In genomic region chr5:115476107-115476727, GRCm38 (mm10) we compare ENCODE assay signal across 9 mouse cellular contexts. TPM values are rescaled to one million over a fixed set of nuclear protein-coding genes. Genes with fewer than 3 reads are reported as not detected.
A peak's percentile ranks its signal among the peaks of the same experiment; 100 is the strongest.
DNase-seq lines count a peak whose midpoint lies in the region; ATAC-seq lines count a peak whose summit lies in the region.
"Had no signal": no experiment of that assay in that cellular context is flagged by ENCODE, and none has a peak within 500 bp of the region (broad histone marks: within the 10 kb centered on the region; RNA-seq: fewer than 3 reads in every experiment).

No protein-coding gene starts in this region.

- H3K4me1 ChIP-seq in kidney, embryonic 16.5 days (ENCODE audit: insufficient read depth, low read length): peaks cover 12% of the 10 kb centered on the region
- 0 out of 2 replicates have a peak, but pooled peaks cover 4% of the 10 kb centered on the region for H3K4me1 ChIP-seq in embryonic facial prominence, embryonic 12.5 days
- peaks cover 8% of the 10 kb centered on the region for H3K4me1 ChIP-seq in hindbrain, embryonic 16.5 days (ENCODE audit: control insufficient read depth, insufficient read depth, low read depth, low read length)
- H3K4me1 ChIP-seq in midbrain, embryonic 16.5 days (ENCODE audit: control insufficient read depth, insufficient read depth, low read length): peaks cover 11% of the 10 kb centered on the region; the same call in 1 of the 2 replicates

- H3K4me2 ChIP-seq in kidney, embryonic 16.5 days (replicated peaks; ENCODE audit: low read depth, low read length): peak overlapping the region; percentile 51
- peak overlapping the region; percentile 55 for H3K4me2 ChIP-seq in embryonic facial prominence, embryonic 12.5 days (replicated peaks)
- H3K4me2 ChIP-seq in hindbrain, embryonic 16.5 days (ENCODE audit: low read length): peak overlapping the region; percentile 69
- peak overlapping the region; percentile 56 for H3K4me2 ChIP-seq in midbrain, embryonic 16.5 days (ENCODE audit: low read length)

- peak overlapping the region; percentile 40; the same call in 1 of the 2 replicates for H3K27ac ChIP-seq in kidney, embryonic 16.5 days (ENCODE audit: low read length)
- H3K27ac ChIP-seq in embryonic facial prominence, embryonic 12.5 days: peak overlapping the region; percentile 7; the same call in 1 of the 2 replicates
- H3K27ac ChIP-seq in hindbrain, embryonic 16.5 days (ENCODE audit: low read depth, low read length): no peak overlapping the region
- H3K27ac ChIP-seq in midbrain, embryonic 16.5 days (ENCODE audit: low read length): peak overlapping the region; percentile 62

- peak overlapping the region; percentile 41 for H3K4me3 ChIP-seq in kidney, embryonic 16.5 days (ENCODE audit: low read length)
- H3K4me3 ChIP-seq in embryonic facial prominence, embryonic 12.5 days: peak overlapping the region; percentile 34
- peak overlapping the region; percentile 46 for H3K4me3 ChIP-seq in hindbrain, embryonic 16.5 days (ENCODE audit: low read length)
- peak overlapping the region; percentile 42 for H3K4me3 ChIP-seq in midbrain, embryonic 16.5 days (ENCODE audit: low read depth, low read length)

- ATAC-seq in kidney, embryonic 16.5 days (ENCODE audit: low FRiP score, low TSS enrichment): peak; percentile 29
- peak; percentile 38; the same call in 1 of the 2 replicates for ATAC-seq in embryonic facial prominence, embryonic 12.5 days (ENCODE audit: insufficient number of reproducible peaks, insufficient read depth, low FRiP score, low TSS enrichment)
- ATAC-seq in hindbrain, embryonic 16.5 days: peak; percentile 51
- ATAC-seq in midbrain, embryonic 16.5 days: peak; percentile 44; the same call in 1 of the 2 replicates
- ATAC-seq in megakaryocyte progenitor cell, adult 5-6 weeks (replicated peaks; ENCODE audit: poor library complexity): no peak

- no peaks in the 10 kb centered on the region for H3K27me3 ChIP-seq in kidney, embryonic 16.5 days (ENCODE audit: insufficient read depth, low read length)
- H3K27me3 ChIP-seq in embryonic facial prominence, embryonic 12.5 days: peaks cover 11% of the 10 kb centered on the region
- H3K27me3 ChIP-seq in hindbrain, embryonic 16.5 days (replicated peaks; ENCODE audit: control insufficient read depth, insufficient read depth, low read length): no peaks in the 10 kb centered on the region
- no peaks in the 10 kb centered on the region for H3K27me3 ChIP-seq in midbrain, embryonic 16.5 days (ENCODE audit: control insufficient read depth, insufficient read depth, low read depth, low read length)

- H3K36me3 ChIP-seq in kidney, embryonic 16.5 days (ENCODE audit: insufficient read depth, low read length): peaks cover 4% of the 10 kb centered on the region; the same call in 1 of the 2 replicates
- no peaks in the 10 kb centered on the region for H3K36me3 ChIP-seq in embryonic facial prominence, embryonic 12.5 days
- H3K36me3 ChIP-seq in hindbrain, embryonic 16.5 days (ENCODE audit: control insufficient read depth, insufficient read depth, low read length): no peaks in the 10 kb centered on the region
- H3K36me3 ChIP-seq in midbrain, embryonic 16.5 days (ENCODE audit: control insufficient read depth, insufficient read depth, low read length): no peaks in the 10 kb centered on the region

- no peak for DNase-seq in kidney, postnatal 4 days
- no peak for DNase-seq in urinary bladder, postnatal 14 days (ENCODE audit: low spot score)
- no peak for DNase-seq in left cerebral cortex, adult 11 months (ENCODE audit: low spot score)

- WGBS in kidney, embryonic 16.5 days: 34% methylated on average over 12 of the region's 12 CpGs
- 33% methylated on average over 12 of the region's 12 CpGs for WGBS in embryonic facial prominence, embryonic 12.5 days
- 34% methylated on average over 12 of the region's 12 CpGs for WGBS in hindbrain, embryonic 16.5 days
- 33% methylated on average over 12 of the region's 12 CpGs for WGBS in midbrain, embryonic 16.5 days

- H3K9me3 ChIP-seq in kidney, embryonic 16.5 days (ENCODE audit: low read length): no peaks in the 10 kb centered on the region
- H3K9me3 ChIP-seq in embryonic facial prominence, embryonic 12.5 days: no peaks in the 10 kb centered on the region
- no peaks in the 10 kb centered on the region for H3K9me3 ChIP-seq in hindbrain, embryonic 16.5 days (ENCODE audit: control insufficient read depth, low read length)
- no peaks in the 10 kb centered on the region for H3K9me3 ChIP-seq in midbrain, embryonic 16.5 days (replicated peaks; ENCODE audit: control insufficient read depth, low read length, poor library complexity, severe bottlenecking)

- peak overlapping the region; percentile 24 for H3K9ac ChIP-seq in kidney, embryonic 16.5 days (replicated peaks; ENCODE audit: low read length)
- peak overlapping the region; percentile 36; the same call in 1 of the 2 replicates for H3K9ac ChIP-seq in embryonic facial prominence, embryonic 12.5 days
- H3K9ac ChIP-seq in hindbrain, embryonic 16.5 days (ENCODE audit: low read depth, low read length): peak overlapping the region; percentile 66
- peak overlapping the region; percentile 55 for H3K9ac ChIP-seq in midbrain, embryonic 16.5 days (ENCODE audit: low read depth, low read length)

RNA-seq across cellular contexts. Expression of gene Sirt4, which starts 8.3 kb away (rescaled TPM):
- polyA plus RNA-seq in kidney, embryonic 16.5 days (2015; fragmentation: Nextera tagmentation; extraction: Ambion mirVana): 27.3 and 27.5 TPM in 2 replicates
- 23.2 and 25.9 TPM in 2 replicates for polyA plus RNA-seq in embryonic facial prominence, embryonic 12.5 days (2016; fragmentation: Nextera tagmentation; extraction: Ambion mirVana)
- polyA plus RNA-seq in hindbrain, embryonic 16.5 days (2015; fragmentation: Nextera tagmentation; extraction: Ambion mirVana): 24.8 and 26.8 TPM in 2 replicates
- 32.3 and 32.7 TPM in 2 replicates for polyA plus RNA-seq in midbrain, embryonic 16.5 days (2015; fragmentation: Nextera tagmentation; extraction: Ambion mirVana)
- 9.8 and 12.3 TPM in 2 replicates for total RNA-seq in megakaryocyte progenitor cell, adult 5-6 weeks (2015)
- 2.8 and 4.6 TPM in 2 replicates for total RNA-seq in megakaryocyte progenitor cell, adult 5-6 weeks (2017)

RNA-seq across cellular contexts. Expression of gene Pla2g1b, which starts 10.2 kb away (rescaled TPM):
- 0.94 and 2.1 TPM in 2 replicates for polyA plus RNA-seq in kidney, embryonic 16.5 days (2015; fragmentation: Nextera tagmentation; extraction: Ambion mirVana)
- polyA plus RNA-seq in embryonic facial prominence, embryonic 12.5 days (2016; fragmentation: Nextera tagmentation; extraction: Ambion mirVana): not detected in 2 replicates
- not detected in 2 replicates for polyA plus RNA-seq in hindbrain, embryonic 16.5 days (2015; fragmentation: Nextera tagmentation; extraction: Ambion mirVana)
- polyA plus RNA-seq in midbrain, embryonic 16.5 days (2015; fragmentation: Nextera tagmentation; extraction: Ambion mirVana): not detected in 2 replicates
- not detected in 2 replicates for total RNA-seq in megakaryocyte progenitor cell, adult 5-6 weeks (2015)
- total RNA-seq in megakaryocyte progenitor cell, adult 5-6 weeks (2017): not detected in 2 replicates
- total RNA-seq: neutrophil, adult 5-6 weeks had no signal

RNA-seq across cellular contexts. Expression of gene Pxn, which starts 30.3 kb away (rescaled TPM):
- polyA plus RNA-seq in kidney, embryonic 16.5 days (2015; fragmentation: Nextera tagmentation; extraction: Ambion mirVana): 60.5 and 67.2 TPM in 2 replicates
- polyA plus RNA-seq in embryonic facial prominence, embryonic 12.5 days (2016; fragmentation: Nextera tagmentation; extraction: Ambion mirVana): 46.8 and 47.1 TPM in 2 replicates
- polyA plus RNA-seq in hindbrain, embryonic 16.5 days (2015; fragmentation: Nextera tagmentation; extraction: Ambion mirVana): 19.1 and 23.9 TPM in 2 replicates
- polyA plus RNA-seq in midbrain, embryonic 16.5 days (2015; fragmentation: Nextera tagmentation; extraction: Ambion mirVana): 18.3 and 18.5 TPM in 2 replicates
- 40.4 and 52.8 TPM in 2 replicates for total RNA-seq in megakaryocyte progenitor cell, adult 5-6 weeks (2015)
- 69.6 and 73.0 TPM in 2 replicates for total RNA-seq in megakaryocyte progenitor cell, adult 5-6 weeks (2017)

RNA-seq across cellular contexts. Expression of gene Msi1, which starts 46.8 kb away (rescaled TPM):
- polyA plus RNA-seq in kidney, embryonic 16.5 days (2015; fragmentation: Nextera tagmentation; extraction: Ambion mirVana): 12.1 and 14.1 TPM in 2 replicates
- polyA plus RNA-seq in embryonic facial prominence, embryonic 12.5 days (2016; fragmentation: Nextera tagmentation; extraction: Ambion mirVana): 38.7 and 40.2 TPM in 2 replicates
- 23.0 and 44.5 TPM in 2 replicates for polyA plus RNA-seq in hindbrain, embryonic 16.5 days (2015; fragmentation: Nextera tagmentation; extraction: Ambion mirVana)
- polyA plus RNA-seq in midbrain, embryonic 16.5 days (2015; fragmentation: Nextera tagmentation; extraction: Ambion mirVana): 47.9 and 53.7 TPM in 2 replicates
- not detected in 2 replicates for total RNA-seq in megakaryocyte progenitor cell, adult 5-6 weeks (2015)
- not detected in 2 replicates for total RNA-seq in megakaryocyte progenitor cell, adult 5-6 weeks (2017)
- total RNA-seq: neutrophil, adult 5-6 weeks had no signal
